Mouse (Mus musculus) embryonic fibroblast, embryonic 13.5 days (primary cell): ENCODE results near the gene Lyrm1. TPM values are rescaled to one million over a fixed set of nuclear protein-coding genes. Genes with fewer than 3 reads are reported as not detected.

Experiments used
- H3K27ac ChIP-seq: 2 replicates; pipeline ENCODE4 v1.5.1; 2012; ENCODE audit warnings: low read length, control low read depth, inconsistent platforms; ENCODE audit not compliant: insufficient read depth
- H3K4me1 ChIP-seq: 2 replicates; pipeline ENCODE4 v1.6.1; 2011; ENCODE audit warnings: low read length; ENCODE audit not compliant: control insufficient read depth, insufficient read depth
- H3K4me3 ChIP-seq: 2 replicates; pipeline ENCODE4 v1.5.1; 2011; ENCODE audit warnings: mild to moderate bottlenecking, control low read depth, low read length; ENCODE audit not compliant: insufficient read depth
- CTCF ChIP-seq: IDR thresholded peaks from 2 replicates; pipeline ENCODE4 v1.5.1; 2011; ENCODE audit warnings: mild to moderate bottlenecking, control low read depth, low read length, moderate library complexity, borderline replicate concordance; ENCODE audit not compliant: insufficient read depth
- POLR2A ChIP-seq: IDR thresholded peaks from 2 replicates; pipeline ENCODE4 v1.6.1; 2011; ENCODE audit warnings: low read depth, mild to moderate bottlenecking, control low read depth, low read length, moderate library complexity
- polyA plus RNA-seq: library from polyadenylated mRNA; stranded (reverse); fragments of >200 nt; gene quantifications from 2 replicates; pipeline ENCODE4 v1.2.4, GENCODE M21; 2011; ENCODE audit warnings: low read depth; ENCODE audit not compliant: missing spikeins, insufficient read length

Gene Lyrm1
- polyA plus RNA-seq, 1 experiment: 7.1 TPM

GRCm38 (mm10) chr7:119959091-119959490 is 63.4 kb downstream of the Lyrm1 start:
- Histone ChIP-seq H3K27ac (no peak overlapping the region), H3K4me1 (peaks cover 3% of the 10 kb centered on the region; the same call in 1 of the 2 replicates), H3K4me3 (no peak overlapping the region)
- TF ChIP-seq POLR2A: no peak
- TF ChIP-seq CTCF: no peak

GRCm38 (mm10) chr7:119959491-119959890 is 63.8 kb downstream of the Lyrm1 start:
- TF ChIP-seq POLR2A (no peak), CTCF (no peak)
- Histone ChIP-seq H3K27ac (no peak overlapping the region), H3K4me3 (no peak overlapping the region), H3K4me1 (peaks cover 3% of the 10 kb centered on the region; the same call in 1 of the 2 replicates)

DNA sequence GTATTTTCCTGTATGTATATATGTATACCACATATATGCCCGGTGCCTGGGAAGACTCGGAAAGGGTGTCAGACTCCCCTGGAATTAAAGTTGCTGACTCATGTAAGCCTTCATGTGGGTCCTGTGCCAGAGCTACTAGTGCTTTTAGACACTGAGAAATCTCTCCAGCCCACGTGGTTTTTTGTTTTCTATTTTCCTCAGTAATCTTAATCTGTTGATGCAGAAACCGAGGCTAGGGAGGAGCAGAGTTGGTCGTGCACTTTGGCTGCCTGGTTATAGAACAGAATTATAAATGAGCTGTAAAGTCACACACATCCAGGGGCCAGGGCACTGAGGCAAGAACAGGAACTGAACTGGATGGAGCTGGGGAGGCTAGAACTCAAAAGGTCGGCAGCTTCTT is 64.3 kb downstream of the Lyrm1 start:
- no peak for TF ChIP-seq CTCF
- no peak for TF ChIP-seq POLR2A
- H3K27ac ChIP-seq: no peak overlapping the region
- peaks cover 3% of the 10 kb centered on the region; the same call in 1 of the 2 replicates for H3K4me1 ChIP-seq
- no peak overlapping the region for H3K4me3 ChIP-seq

DNA sequence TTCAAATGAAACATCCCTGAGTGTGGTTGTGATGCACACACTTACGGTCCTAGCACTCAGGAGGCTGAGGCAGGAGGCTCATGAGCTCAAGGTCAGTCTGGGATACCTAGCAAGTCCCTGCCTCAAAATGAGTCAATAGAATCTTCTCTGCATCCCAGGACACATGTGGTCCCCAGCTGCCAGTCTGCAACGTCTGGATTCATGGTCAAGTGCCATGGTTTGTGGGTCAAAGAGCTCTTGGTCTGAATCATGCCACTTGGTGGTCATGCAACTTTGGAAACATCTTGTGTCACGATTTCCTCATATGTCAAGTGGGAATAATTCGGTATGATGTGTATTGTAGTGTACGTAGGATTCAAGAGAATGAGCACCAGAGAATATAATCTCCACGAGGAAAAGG is 64.9 kb downstream of the Lyrm1 start:
- Histone ChIP-seq H3K4me1 (peaks cover 3% of the 10 kb centered on the region; the same call in 1 of the 2 replicates), H3K4me3 (no peak overlapping the region), H3K27ac (no peak overlapping the region)
- TF ChIP-seq POLR2A: no peak

DNA sequence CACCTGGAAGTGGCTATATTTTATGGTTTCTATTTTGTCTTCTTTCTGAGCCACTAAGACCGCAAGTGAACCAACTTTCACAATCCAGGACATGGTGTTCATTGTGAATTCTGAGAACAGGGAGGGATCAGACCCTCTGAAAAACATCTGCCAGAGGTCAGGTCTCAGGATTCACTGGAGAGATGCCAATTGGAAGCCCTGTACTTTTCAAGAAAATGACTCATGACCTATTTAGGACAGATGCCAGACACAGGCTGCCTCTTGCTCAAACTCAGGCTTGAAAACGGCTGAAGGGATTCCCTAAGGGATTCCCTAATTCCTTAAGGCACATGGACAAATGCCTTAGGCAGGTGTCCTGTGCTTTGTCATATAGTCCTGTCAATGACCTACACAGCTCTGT is 65.4 kb downstream of the Lyrm1 start:
- H3K4me1 ChIP-seq: peaks cover 3% of the 10 kb centered on the region; the same call in 1 of the 2 replicates
- no peak overlapping the region for H3K27ac ChIP-seq
- no peak for TF ChIP-seq CTCF
- TF ChIP-seq POLR2A: no peak
- no peak overlapping the region for H3K4me3 ChIP-seq

GRCm38 (mm10) chr7:119965205-119965604 is 69.5 kb downstream of the Lyrm1 start:
- TF ChIP-seq POLR2A: no peak
- no peak for TF ChIP-seq CTCF
- H3K4me1 ChIP-seq: peaks cover 3% of the 10 kb centered on the region; the same call in 1 of the 2 replicates
- no peak overlapping the region for H3K4me3 ChIP-seq
- no peak overlapping the region for H3K27ac ChIP-seq

- peaks cover 3% of the 10 kb centered on the region; the same call in 1 of the 2 replicates for H3K4me1 ChIP-seq
- H3K4me3 ChIP-seq: no peak overlapping the region
- no peak for TF ChIP-seq POLR2A
- TF ChIP-seq CTCF: no peak
- H3K27ac ChIP-seq: no peak overlapping the region
Observed at GRCm38 (mm10) chr7:119965651-119966395, 70.2 kb downstream of the Lyrm1 start.

- TF ChIP-seq CTCF (no peak), POLR2A (no peak)
- H3K4me1 ChIP-seq: no peaks in the 10 kb centered on the region
Observed at GRCm38 (mm10) chr7:119969320-119969719, 73.7 kb downstream of the Lyrm1 start.

GRCm38 (mm10) chr7:119974214-119974613 is 78.6 kb downstream of the Lyrm1 start:
- no peaks in the 10 kb centered on the region for H3K4me1 ChIP-seq
- peak overlapping the region; percentile 85 for H3K27ac ChIP-seq
- TF ChIP-seq POLR2A (no peak), CTCF (no peak)
- H3K4me3 ChIP-seq: no peak overlapping the region

More at GRCm38 (mm10) chr7:119969320-119969719, 73.7 kb downstream of the Lyrm1 start:
- H3K4me3 ChIP-seq: no peak overlapping the region
- H3K27ac ChIP-seq: no peak overlapping the region

DNA sequence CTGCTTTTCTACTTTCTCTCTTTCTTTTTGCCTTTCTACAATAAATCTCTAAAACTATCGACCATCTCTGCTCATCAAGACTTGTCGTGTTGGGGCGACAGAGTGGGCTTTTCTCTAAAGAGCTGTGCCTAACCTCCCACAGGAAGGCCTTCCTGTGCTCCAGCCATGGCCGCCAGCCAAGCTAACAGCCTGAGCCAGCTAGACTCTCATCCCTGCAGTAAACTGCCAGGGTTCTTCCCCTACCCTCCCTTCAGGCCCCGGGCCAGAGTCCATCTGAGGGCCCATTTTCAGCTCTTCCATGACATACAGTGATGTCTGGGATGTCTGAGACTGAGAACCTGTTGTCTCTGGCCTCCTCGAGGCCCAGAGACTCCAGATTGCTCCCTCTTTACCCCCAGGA is 80.6 kb downstream of the Lyrm1 start:
- no peak overlapping the region for H3K4me3 ChIP-seq
- H3K27ac ChIP-seq: no peak overlapping the region
- TF ChIP-seq CTCF (no peak), POLR2A (no peak)
- H3K4me1 ChIP-seq: no peaks in the 10 kb centered on the region

DNA sequence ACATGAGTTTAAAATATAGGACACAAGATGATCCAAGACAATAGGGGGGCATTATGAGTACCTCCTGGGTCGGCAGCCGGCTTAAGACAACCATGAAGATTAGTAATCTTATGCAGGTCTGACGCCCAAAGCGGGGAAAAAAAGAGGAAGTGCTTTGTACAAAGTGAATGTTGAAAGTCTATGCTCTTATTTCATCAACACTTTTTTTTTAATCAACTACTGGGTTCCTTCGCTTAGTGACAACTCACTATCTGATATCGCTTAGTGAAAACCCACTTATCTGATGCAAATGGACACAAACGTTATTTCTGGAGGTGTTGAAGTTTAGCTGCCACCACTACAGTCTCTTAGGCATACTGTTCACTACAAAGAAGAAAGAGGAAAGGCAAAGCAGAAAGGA is 81.9 kb downstream of the Lyrm1 start:
- Histone ChIP-seq H3K4me1 (no peaks in the 10 kb centered on the region), H3K27ac (no peak overlapping the region), H3K4me3 (no peak overlapping the region)
- TF ChIP-seq POLR2A (no peak), CTCF (no peak)
